Mouse (Mus musculus) midbrain, postnatal 0 days (tissue): ENCODE measurements around the gene Itga8. TPM values are rescaled to one million over a fixed set of nuclear protein-coding genes. Genes with fewer than 3 reads are reported as not detected.

ENCODE experiments used
- ATAC-seq: fragments of 200-750 bp; cut with Nextera tagmentation; 2 replicates; pipeline ENCODE4 v1.8.0; 2017; ENCODE audit warnings: moderate number of reproducible peaks, mild to moderate bottlenecking, moderate TSS enrichment, moderate library complexity; ENCODE audit not compliant: low FRiP score
- DNase-seq: peaks from one replicate; pipeline ENCODE4 v3.0.0-alpha.2; 2015; ENCODE audit warnings: low spot score
- H3K27ac ChIP-seq: fragments of 300-500 bp; sonication (generic); 2 replicates; pipeline ENCODE4 v1.5.1; 2014; ENCODE audit warnings: low read depth, mild to moderate bottlenecking, low read length, mixed read lengths
- H3K27me3 ChIP-seq: fragments of 300-500 bp; sonication (generic); 2 replicates; pipeline ENCODE4 v1.6.1; 2014; ENCODE audit warnings: low read length, control low read depth, mixed read lengths; ENCODE audit not compliant: insufficient read depth
- H3K36me3 ChIP-seq: fragments of 300-500 bp; sonication (generic); 2 replicates; pipeline ENCODE4 v1.6.1; 2014; ENCODE audit warnings: low read length, control low read depth, mixed read lengths; ENCODE audit not compliant: insufficient read depth
- H3K4me1 ChIP-seq: fragments of 300-500 bp; sonication (generic); 2 replicates; pipeline ENCODE4 v1.6.1; 2014; ENCODE audit warnings: mild to moderate bottlenecking, control low read depth, antibody characterized with exemption, low read length, mixed read lengths; ENCODE audit not compliant: insufficient read depth
- H3K4me2 ChIP-seq: fragments of 300-500 bp; sonication (generic); 2 replicates; pipeline ENCODE4 v1.6.1; 2014; ENCODE audit warnings: low read depth, mild to moderate bottlenecking, low read length, mixed read lengths; ENCODE audit not compliant: poor library complexity, severe bottlenecking
- H3K4me3 ChIP-seq: fragments of 300-500 bp; sonication (generic); 2 replicates; pipeline ENCODE4 v1.5.1; 2014; ENCODE audit warnings: low read depth, mild to moderate bottlenecking, low read length, moderate library complexity
- H3K9ac ChIP-seq: fragments of 300-500 bp; sonication (generic); replicated peaks from 2 replicates; pipeline ENCODE4 v1.6.1; 2014; ENCODE audit warnings: mild to moderate bottlenecking, low read length, moderate library complexity, mixed read lengths; ENCODE audit not compliant: poor library complexity, severe bottlenecking
- H3K9me3 ChIP-seq: fragments of 300-500 bp; sonication (generic); 2 replicates; pipeline ENCODE4 v1.6.1; 2016; ENCODE audit warnings: low read length, control low read depth
- CTCF ChIP-seq: IDR thresholded peaks from 2 replicates; pipeline ENCODE4 v1.5.1; 2016; ENCODE audit warnings: antibody characterized with exemption, mild to moderate bottlenecking
- WGBS: fragments of 180-500 bp; shearing (Covaris S2); extraction: QIAGEN DNeasy Blood & Tissue Kit; methylation state at CpG from one replicate; pipeline ENCODE4 v1.1.7; 2014; 5-methylcytosine and 5-hydroxymethylcytosine counted together
- polyA plus RNA-seq: library from polyadenylated mRNA; unstranded; fragments of >200 nt; fragmentation: Nextera tagmentation; extraction: Ambion mirVana; gene quantifications from 2 replicates; pipeline ENCODE4 v1.2.1, GENCODE M21; 2015
- total RNA-seq: library from RNA; depleted of rRNA; stranded (reverse); fragments of >200 nt; gene quantifications from 2 replicates; pipeline ENCODE4 v1.2.3, GENCODE M21; 2014

Gene Itga8
- total and polyA plus RNA-seq, 2 experiments from 2014 or later = 1.3 to 5.4 TPM

GRCm38 (mm10) chr2:12126580-12126979 lies 175.1 kb downstream of the Itga8 start:
- no peak overlapping the region for H3K4me2 ChIP-seq
- no peak overlapping the region for H3K4me3 ChIP-seq
- H3K9ac ChIP-seq = no peak overlapping the region
- H3K27me3 ChIP-seq = no peaks in the 10 kb centered on the region
- no peak overlapping the region for H3K27ac ChIP-seq
- ATAC-seq (no peak), DNase-seq (no peak)
- no peak for TF ChIP-seq CTCF
- no peaks in the 10 kb centered on the region for H3K36me3 ChIP-seq
- H3K4me1 ChIP-seq = no peaks in the 10 kb centered on the region
- H3K9me3 ChIP-seq = no peaks in the 10 kb centered on the region

- WGBS = 97% methylated on average over 2 of the region's 2 CpGs
- ATAC-seq = no peak
Observed at GRCm38 (mm10) chr2:12115479-12115878, 186.2 kb downstream of the Itga8 start.

GRCm38 (mm10) chr2:12109306-12109705 lies 192.4 kb downstream of the Itga8 start:
- no peak for DNase-seq
- ATAC-seq = no peak
- Histone ChIP-seq H3K4me1 (no peaks in the 10 kb centered on the region), H3K4me2 (no peak overlapping the region), H3K36me3 (no peaks in the 10 kb centered on the region), H3K9ac (no peak overlapping the region), H3K27ac (no peak overlapping the region), H3K9me3 (no peaks in the 10 kb centered on the region), H3K4me3 (no peak overlapping the region), H3K27me3 (no peaks in the 10 kb centered on the region)
- no peak for TF ChIP-seq CTCF
- WGBS = 74% methylated on average over 3 of the region's 3 CpGs

More at GRCm38 (mm10) chr2:12115479-12115878, 186.2 kb downstream of the Itga8 start:
- no peaks in the 10 kb centered on the region for H3K36me3 ChIP-seq
- TF ChIP-seq CTCF = no peak
- H3K4me3 ChIP-seq = no peak overlapping the region
- no peak overlapping the region for H3K9ac ChIP-seq
- H3K4me1 ChIP-seq = no peaks in the 10 kb centered on the region
- H3K27ac ChIP-seq = no peak overlapping the region
- no peak for DNase-seq
- H3K4me2 ChIP-seq = no peak overlapping the region
- no peaks in the 10 kb centered on the region for H3K27me3 ChIP-seq
- H3K9me3 ChIP-seq = no peaks in the 10 kb centered on the region

GRCm38 (mm10) chr2:12108306-12108705 lies 193.4 kb downstream of the Itga8 start:
- Histone ChIP-seq H3K9ac (no peak overlapping the region), H3K36me3 (no peaks in the 10 kb centered on the region), H3K4me3 (no peak overlapping the region), H3K9me3 (no peaks in the 10 kb centered on the region), H3K27me3 (no peaks in the 10 kb centered on the region), H3K4me2 (no peak overlapping the region), H3K4me1 (no peaks in the 10 kb centered on the region), H3K27ac (no peak overlapping the region)
- TF ChIP-seq CTCF = no peak
- ATAC-seq (no peak), DNase-seq (no peak)
- 89% methylated on average over 2 of the region's 2 CpGs for WGBS

GRCm38 (mm10) chr2:12107265-12107664 lies 194.5 kb downstream of the Itga8 start:
- WGBS = 75% methylated on average over 2 of the region's 2 CpGs
- H3K4me1 ChIP-seq = no peaks in the 10 kb centered on the region
- DNase-seq (no peak), ATAC-seq (no peak)
- TF ChIP-seq CTCF = no peak
- no peak overlapping the region for H3K27ac ChIP-seq
- no peaks in the 10 kb centered on the region for H3K36me3 ChIP-seq
- no peaks in the 10 kb centered on the region for H3K9me3 ChIP-seq
- no peak overlapping the region for H3K9ac ChIP-seq
- no peak overlapping the region for H3K4me3 ChIP-seq
- no peaks in the 10 kb centered on the region for H3K27me3 ChIP-seq
- no peak overlapping the region for H3K4me2 ChIP-seq

GRCm38 (mm10) chr2:12103183-12103582 lies 198.5 kb downstream of the Itga8 start:
- ATAC-seq (no peak), DNase-seq (no peak)
- H3K9ac ChIP-seq = no peak overlapping the region
- no peak overlapping the region for H3K4me3 ChIP-seq
- no peak overlapping the region for H3K27ac ChIP-seq
- WGBS = 86% methylated on average over 1 of the region's 1 CpGs
- H3K27me3 ChIP-seq = no peaks in the 10 kb centered on the region
- H3K4me2 ChIP-seq = no peak overlapping the region
- no peaks in the 10 kb centered on the region for H3K9me3 ChIP-seq
- no peaks in the 10 kb centered on the region for H3K36me3 ChIP-seq
- H3K4me1 ChIP-seq = no peaks in the 10 kb centered on the region
- TF ChIP-seq CTCF = no peak
